Mouse (Mus musculus) CH12.LX (cell line): ENCODE data around the gene Tns2. TPM values are rescaled to one million over a fixed set of nuclear protein-coding genes. Genes with fewer than 3 reads are reported as not detected.
"Not testable (repeated sequence)": the region's sequence is repeated elsewhere in the genome, so short reads cannot be mapped to it uniquely, and the experiment has no call there.

ENCODE experiments used
- DNase-seq: peaks from one replicate; pipeline ENCODE4 v3.0.0-alpha.2; 2013; ENCODE audit errors: extremely low read depth
- H3K27ac ChIP-seq: 2 replicates; pipeline ENCODE4 v1.5.1; 2012; ENCODE audit warnings: low read depth, mild to moderate bottlenecking, control low read depth, moderate library complexity; ENCODE audit not compliant: insufficient read depth
- H3K27me3 ChIP-seq: replicated peaks from 2 replicates; pipeline ENCODE3; 2012; ENCODE audit warnings: inconsistent platforms
- H3K36me3 ChIP-seq, 2 experiments: replicated peaks in 1 of 2; 2 replicates each; pipeline versions ENCODE3 to v1.6.1; 2012; ENCODE audit warnings: inconsistent platforms in 1 of 2, low read length in 1 of 2, mild to moderate bottlenecking in 1 of 2, mixed read lengths in 1 of 2, moderate library complexity in 1 of 2; ENCODE audit not compliant: control insufficient read depth in 1 of 2, insufficient read depth in 1 of 2
- H3K4me1 ChIP-seq, 2 experiments: 2 replicates each; pipeline ENCODE4 v1.6.1; 2012; ENCODE audit warnings: inconsistent platforms in 1 of 2, moderate library complexity in 1 of 2; ENCODE audit not compliant: insufficient read depth in 2 of 2, control insufficient read depth in 1 of 2
- H3K4me2 ChIP-seq: 2 replicates; pipeline ENCODE4 v1.6.1; 2012; ENCODE audit warnings: low read depth, mild to moderate bottlenecking, control low read depth; ENCODE audit not compliant: poor library complexity, insufficient read depth, severe bottlenecking
- H3K4me3 ChIP-seq, 3 experiments: fragments of 150-350 bp in 1 of 3; sonication (generic) in 1 of 3; replicated peaks in 1 of 3; 2 replicates each; pipeline versions ENCODE3 to v1.5.1; 2011 to 2012; ENCODE audit warnings: low read depth in 2 of 3, low read length in 2 of 3, mild to moderate bottlenecking in 2 of 3, moderate library complexity in 2 of 3, control low read depth in 1 of 3, improper control_type of control experiment in 1 of 3, inconsistent platforms in 1 of 3, mixed read lengths in 1 of 3; ENCODE audit not compliant: poor library complexity in 1 of 3
- H3K79me2 ChIP-seq: replicated peaks from 2 replicates; pipeline ENCODE4 v1.6.1; 2012; ENCODE audit warnings: mild to moderate bottlenecking, moderate library complexity; ENCODE audit not compliant: control insufficient read depth, poor library complexity, insufficient read depth, severe bottlenecking; ENCODE audit errors: extremely low read depth
- H3K9ac ChIP-seq: 2 replicates; pipeline ENCODE4 v1.6.1; 2012; ENCODE audit warnings: low read depth, mild to moderate bottlenecking, control low read depth, moderate library complexity; ENCODE audit not compliant: insufficient read depth
- H3K9me3 ChIP-seq: replicated peaks from 2 replicates; pipeline ENCODE3; 2012; ENCODE audit warnings: low read length, inconsistent platforms, mixed read lengths
- BHLHE40 ChIP-seq: IDR thresholded peaks from 2 replicates; pipeline ENCODE4 v1.6.1; 2011; ENCODE audit warnings: mild to moderate bottlenecking, low read depth, low read length, improper control_type of control experiment
- CHD1 ChIP-seq: IDR thresholded peaks from 2 replicates; pipeline ENCODE4 v1.6.1; 2012; ENCODE audit warnings: low read depth, low read length, improper control_type of control experiment, inconsistent platforms
- CHD2 ChIP-seq: IDR thresholded peaks from 2 replicates; pipeline ENCODE4 v1.6.1; 2011; ENCODE audit warnings: low read length, improper control_type of control experiment
- CTCF ChIP-seq, 2 experiments: IDR thresholded peaks in 1 of 2; conservative IDR thresholded peaks in 1 of 2; 2 replicates each; pipeline ENCODE4 v1.5.1; 2011 to 2012; ENCODE audit warnings: low read depth in 2 of 2, low read length in 2 of 2, improper control_type of control experiment in 1 of 2, inconsistent platforms in 1 of 2, mild to moderate bottlenecking in 1 of 2, moderate library complexity in 1 of 2
- ETS1 ChIP-seq: conservative IDR thresholded peaks from 2 replicates; pipeline ENCODE4 v1.6.1; 2012; ENCODE audit warnings: low read depth, mild to moderate bottlenecking, inconsistent platforms, low read length, improper control_type of control experiment, moderate library complexity
- NRF1 ChIP-seq: IDR thresholded peaks from 2 replicates; pipeline ENCODE4 v1.6.1; 2014; ENCODE audit warnings: low read depth, mild to moderate bottlenecking, inconsistent platforms, low read length, improper control_type of control experiment, moderate library complexity
- RCOR1 ChIP-seq: conservative IDR thresholded peaks from 2 replicates; pipeline ENCODE4 v1.6.1; 2012; ENCODE audit warnings: low read depth, mild to moderate bottlenecking, inconsistent platforms, low read length, improper control_type of control experiment
- SIN3A ChIP-seq: IDR thresholded peaks from 2 replicates; pipeline ENCODE4 v1.6.1; 2012; ENCODE audit warnings: low read length, improper control_type of control experiment, inconsistent platforms
- SMC3 ChIP-seq: IDR thresholded peaks from 2 replicates; pipeline ENCODE4 v1.6.1; 2011; ENCODE audit warnings: low read depth, low read length, improper control_type of control experiment
- TBP ChIP-seq: conservative IDR thresholded peaks from 2 replicates; pipeline ENCODE4 v1.6.1; 2011; ENCODE audit warnings: low read depth, low read length, improper control_type of control experiment
- TCF12 ChIP-seq: IDR thresholded peaks from 2 replicates; pipeline ENCODE4 v1.6.1; 2014; ENCODE audit warnings: low read depth, mild to moderate bottlenecking, inconsistent platforms, low read length, improper control_type of control experiment
- ZC3H11A ChIP-seq: IDR thresholded peaks from 2 replicates; pipeline ENCODE4 v1.6.1; 2012; ENCODE audit warnings: low read depth, mild to moderate bottlenecking, inconsistent platforms, low read length, improper control_type of control experiment
- ZMIZ1 ChIP-seq: IDR thresholded peaks from 2 replicates; pipeline ENCODE4 v1.6.1; 2012; ENCODE audit warnings: low read depth, mild to moderate bottlenecking, inconsistent platforms, low read length, improper control_type of control experiment
- ZNF384 ChIP-seq: IDR thresholded peaks from 2 replicates; pipeline ENCODE4 v1.6.1; 2012; ENCODE audit warnings: low read depth, low read length, improper control_type of control experiment, inconsistent platforms
- dilution Hi-C: fragments of 300-500 bp; cut with MboI; formaldehyde crosslinking; loops from 2 replicates; pipeline ENCODE4 v1.14.3; 2020; ENCODE audit warnings: low sequenced_read_pairs; ENCODE audit not compliant: extremely low pct_unique_long_range_greater_than_20kb, extremely low pct_ligation_motif_present
- in situ Hi-C: fragments of 300-500 bp; cut with MboI; formaldehyde crosslinking; loops from 3 replicates; pipeline ENCODE4 v1.14.3; 2019; ENCODE audit warnings: low sequenced_read_pairs, low pct_ligation_motif_present, low pct_unique_long_range_greater_than_20kb, mixed read lengths
- polyA plus RNA-seq: library from polyadenylated mRNA; unstranded; fragments of >175 nt; gene quantifications from 2 replicates; pipeline ENCODE4 v1.2.1, GENCODE M21; 2012; ENCODE audit warnings: low read depth; ENCODE audit not compliant: insufficient read length
- total RNA-seq, 2 experiments: library from RNA; depleted of rRNA; stranded (reverse); fragments of 300-350 nt in 1 of 2; fragments of >200 nt in 1 of 2; gene quantifications; 2 replicates each; pipeline ENCODE4 v1.2.3; 2012 to 2014

Tns2 gene
- total and polyA plus RNA-seq, 3 experiments: 0.13 to 0.34 TPM; not detected in 1

DNA sequence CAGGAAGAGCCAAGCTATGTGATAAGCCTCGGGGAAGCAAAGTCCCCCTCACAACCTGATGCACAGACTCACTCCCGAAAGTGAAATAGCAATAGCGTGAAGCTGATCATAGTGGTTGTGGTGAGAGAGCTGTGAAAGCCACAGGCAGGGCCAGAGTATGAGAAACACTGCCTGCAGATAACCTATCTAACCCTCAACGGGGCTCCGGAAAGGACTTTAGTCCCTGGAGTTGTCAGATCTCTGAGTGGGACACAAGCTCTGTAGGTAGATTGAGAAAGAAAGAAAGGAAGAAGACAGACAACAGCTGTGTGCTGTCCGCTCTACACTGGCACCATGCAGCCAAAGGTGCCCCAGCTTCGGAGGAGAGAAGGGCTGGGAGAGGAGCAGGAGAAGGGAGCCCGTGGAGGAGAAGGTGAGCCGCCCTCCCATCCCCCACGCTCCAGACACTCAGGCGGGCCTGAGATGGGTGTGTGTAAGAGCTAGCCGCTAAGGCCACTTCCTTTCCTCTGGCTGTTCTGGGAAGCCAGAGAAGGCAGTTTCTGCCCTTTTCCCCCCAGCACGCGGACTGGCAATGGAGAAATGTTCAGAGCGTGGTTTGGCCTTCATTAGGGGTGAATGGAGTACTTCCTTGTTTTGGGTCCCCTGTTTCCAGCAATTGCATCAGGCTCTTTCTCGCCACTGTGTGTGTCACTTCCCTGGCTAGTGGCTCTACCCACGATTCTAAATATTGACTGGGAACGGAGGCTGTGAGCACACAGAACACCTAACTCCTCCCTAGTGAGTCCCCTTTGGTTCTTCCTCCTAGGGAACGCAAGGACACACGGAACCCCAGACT lies 50.3 kb downstream of the Tns2 start, which contains the start of gene Soat2 (continued):
- no peak for TF ChIP-seq BHLHE40
- peak; percentile 32; the same call in 1 of the 2 replicates for TF ChIP-seq TBP
- TF ChIP-seq CHD2: peak; percentile 71
- TF ChIP-seq TCF12: no peak; the same call in none of the 2 replicates
- no peak for TF ChIP-seq ZC3H11A
- TF ChIP-seq ETS1: no peak
- TF ChIP-seq SIN3A: no peak
- no peak for TF ChIP-seq ZMIZ1
- 0 out of 2 replicates have a peak, but pooled peaks have one; percentile 11 for TF ChIP-seq NRF1
- TF ChIP-seq CHD1: no peak
- no peak for TF ChIP-seq SMC3

DNA sequence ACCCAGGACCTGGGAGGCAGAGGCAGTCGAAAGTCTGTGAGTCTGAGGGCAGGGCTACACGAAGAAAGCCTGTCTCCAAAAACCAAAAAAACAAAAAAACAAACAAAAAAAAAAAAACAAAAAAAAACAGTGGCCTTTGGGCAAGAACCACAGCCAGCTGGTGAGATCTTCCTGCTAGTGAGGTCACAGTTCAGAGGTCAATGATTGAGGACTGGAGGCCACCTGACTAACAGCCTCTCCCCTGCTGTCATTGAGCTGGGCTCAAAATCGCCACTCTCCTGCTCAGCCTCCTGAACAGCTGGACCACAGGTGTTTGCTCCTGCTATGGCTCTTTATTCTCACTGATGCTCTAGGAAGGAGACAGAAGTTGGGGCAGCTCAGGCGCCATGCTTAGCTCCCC lies 52.4 kb downstream of the Tns2 start:
- Histone ChIP-seq H3K4me2 (no peak overlapping the region), H3K9me3 (no peaks in the 10 kb centered on the region)
- TF ChIP-seq RCOR1: no peak
- TF ChIP-seq ZNF384: peak; percentile 23; the same call in 1 of the 2 replicates
- TF ChIP-seq, all 38 proteins: peak for 1
- Histone ChIP-seq H3K36me3 (peaks cover 3 to 32% of the 10 kb centered on the region in 2 experiments), H3K27ac (no peak overlapping the region), H3K79me2 (no peaks in the 10 kb centered on the region), H3K27me3 (peaks cover 3% of the 10 kb centered on the region), H3K9ac (no peak overlapping the region), H3K4me3 (no peak overlapping the region), H3K4me1 (peaks cover 24 to 35% of the 10 kb centered on the region in 2 experiments)
- in situ Hi-C loops (no loop called here), dilution Hi-C loops (no loop called here)
- DNase-seq: no peak

DNA sequence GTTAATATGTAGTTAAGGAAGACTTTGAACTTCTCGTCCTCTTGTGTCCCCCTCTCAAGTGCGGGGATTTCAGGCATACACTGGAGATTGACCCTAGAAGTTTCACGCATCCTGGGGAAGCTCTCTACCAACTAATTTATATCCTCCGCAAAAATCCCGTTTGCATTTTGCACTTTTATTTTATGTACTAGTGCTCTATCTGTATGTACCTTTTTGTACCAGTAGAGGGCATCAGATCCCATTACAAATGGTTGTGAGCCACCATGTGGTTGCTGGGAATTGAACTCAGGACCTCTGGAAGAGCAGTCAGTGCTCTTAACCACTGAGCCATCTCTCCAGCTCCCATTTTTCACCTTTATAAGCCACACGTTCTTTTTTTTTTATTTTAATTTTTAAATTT lies 54.8 kb downstream of the Tns2 start:
- H3K27me3 ChIP-seq, H3K9ac ChIP-seq, in situ Hi-C loops, DNase-seq, H3K79me2 ChIP-seq, dilution Hi-C loops, H3K27ac ChIP-seq, H3K4me3 ChIP-seq, H3K9me3 ChIP-seq, H3K4me2 ChIP-seq: not testable (repeated sequence)
- H3K4me1 ChIP-seq: peaks cover 12 to 13% of the 10 kb centered on the region in 2 experiments
- peaks cover 3 to 44% of the 10 kb centered on the region in 2 experiments for H3K36me3 ChIP-seq
- peak; percentile 22 to 40; a peak in 3 of 4 replicates for TF ChIP-seq CTCF (conservative IDR thresholded peaks at IDR 0.05 in 1 of 2, IDR thresholded peaks at IDR 0.05 in 1 of 2; ENCODE audit: low read depth in 2 of 2, low read length in 2 of 2)
